Mouse (Mus musculus) lung, postnatal 0 days (tissue): ENCODE measurements at regions not wholly inside any gene's neighbourhood (a gene's known extent, or its start where the extent isn't known, plus 50 kb on each side); places are given as distances from the start of the nearest gene placed in this dataset.
A peak's percentile ranks its signal among the peaks of the same experiment; 100 is the strongest.

ENCODE experiments used
- ATAC-seq: fragments of 200-750 bp; cut with Nextera tagmentation; 2 replicates; pipeline ENCODE4 v1.8.0; 2017; ENCODE audit warnings: moderate library complexity
- DNase-seq: peaks from one replicate; pipeline ENCODE4 v3.0.0-alpha.2; 2016; ENCODE audit warnings: low spot score
- H3K27ac ChIP-seq: fragments of 300-500 bp; sonication (generic); 2 replicates; pipeline ENCODE4 v1.5.1; 2014; ENCODE audit warnings: antibody characterized with exemption, mild to moderate bottlenecking, low read length, mixed read lengths
- H3K27me3 ChIP-seq: fragments of 300-500 bp; sonication (generic); replicated peaks from 2 replicates; pipeline ENCODE4 v1.6.1; 2014; ENCODE audit warnings: low read length, mixed read lengths; ENCODE audit not compliant: insufficient read depth
- H3K36me3 ChIP-seq: fragments of 300-500 bp; sonication (generic); 2 replicates; pipeline ENCODE4 v1.6.1; 2014; ENCODE audit warnings: low read length, mixed read lengths; ENCODE audit not compliant: insufficient read depth
- H3K4me1 ChIP-seq: fragments of 300-500 bp; sonication (generic); 2 replicates; pipeline ENCODE4 v1.6.1; 2014; ENCODE audit warnings: antibody characterized with exemption, low read depth, low read length, mixed read lengths; ENCODE audit not compliant: insufficient read depth
- H3K4me2 ChIP-seq: fragments of 300-500 bp; sonication (generic); replicated peaks from 2 replicates; pipeline ENCODE4 v1.6.1; 2014; ENCODE audit warnings: low read depth, mild to moderate bottlenecking, low read length, moderate library complexity, mixed read lengths
- H3K4me3 ChIP-seq: fragments of 300-500 bp; sonication (generic); 2 replicates; pipeline ENCODE4 v1.5.1; 2014; ENCODE audit warnings: low read depth, low read length
- H3K9ac ChIP-seq: fragments of 300-500 bp; sonication (generic); replicated peaks from 2 replicates; pipeline ENCODE4 v1.6.1; 2014; ENCODE audit warnings: low read depth, mild to moderate bottlenecking
- H3K9me3 ChIP-seq: fragments of 300-500 bp; sonication (generic); 2 replicates; pipeline ENCODE4 v1.6.1; 2016; ENCODE audit warnings: low read length, mixed read lengths
- CTCF ChIP-seq: IDR thresholded peaks from 2 replicates; pipeline ENCODE4 v1.5.1; 2016; ENCODE audit warnings: antibody characterized with exemption, mild to moderate bottlenecking
- EP300 ChIP-seq: IDR thresholded peaks from 2 replicates; pipeline ENCODE4 v1.6.1; 2016; ENCODE audit warnings: antibody characterized with exemption, mild to moderate bottlenecking, control low read depth
- WGBS: fragments of 180-500 bp; shearing (Covaris S2); extraction: QIAGEN DNeasy Blood & Tissue Kit; methylation state at CpG from one replicate; pipeline ENCODE4 v1.1.7; 2014; 5-methylcytosine and 5-hydroxymethylcytosine counted together

DNA sequence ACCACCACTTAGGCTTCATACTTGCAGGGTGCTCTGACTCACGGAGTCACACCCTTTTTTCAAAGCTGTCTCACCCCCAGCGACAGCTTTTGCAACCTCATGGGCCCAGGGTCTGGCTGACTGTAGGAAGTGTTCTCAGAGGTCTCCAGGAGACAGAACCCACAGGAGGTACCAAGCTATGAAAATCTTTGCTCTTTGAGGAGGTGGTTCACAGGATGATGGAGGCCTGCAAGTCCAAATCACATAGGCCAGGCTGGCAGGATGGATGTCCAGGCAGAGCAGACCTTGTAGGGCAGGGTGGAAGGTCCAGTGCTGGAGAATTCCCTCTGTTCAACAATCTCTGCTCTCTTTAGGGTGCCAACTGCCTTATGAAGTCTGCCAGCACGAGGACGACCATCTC, 289.2 kb downstream of the Foxo1 start:
- Histone ChIP-seq H3K36me3 (no peaks in the 10 kb centered on the region), H3K9me3 (no peaks in the 10 kb centered on the region), H3K4me1 (no peaks in the 10 kb centered on the region), H3K27ac (no peak overlapping the region), H3K4me3 (no peak overlapping the region), H3K27me3 (no peaks in the 10 kb centered on the region), H3K4me2 (no peak overlapping the region), H3K9ac (no peak overlapping the region)
- DNase-seq (no peak), ATAC-seq (no peak)
- no peak for TF ChIP-seq EP300
- no peak for TF ChIP-seq CTCF
- 87% methylated on average over 4 of the region's 4 CpGs for WGBS

DNA sequence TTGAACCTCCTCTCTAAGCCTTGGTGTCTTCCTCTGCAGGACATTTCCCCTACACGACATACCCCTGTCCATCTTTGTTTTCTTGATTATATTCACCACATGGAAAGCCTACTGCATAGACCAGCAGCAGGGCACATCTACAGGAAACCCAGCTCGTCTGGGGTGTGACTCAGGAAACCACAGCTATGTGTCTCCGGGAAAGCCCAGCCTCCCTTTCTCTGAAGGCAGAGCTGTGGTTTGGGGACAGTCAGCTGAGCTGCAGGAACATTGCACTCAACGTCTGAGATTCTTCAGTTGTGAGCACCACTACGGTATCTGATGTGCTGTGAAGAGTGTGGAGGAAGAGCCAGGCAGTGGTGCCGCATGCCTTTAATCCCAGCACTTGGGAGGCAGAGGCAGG, 286.9 kb downstream of the Foxo1 start:
- 53% methylated on average over 6 of the region's 6 CpGs for WGBS

DNA sequence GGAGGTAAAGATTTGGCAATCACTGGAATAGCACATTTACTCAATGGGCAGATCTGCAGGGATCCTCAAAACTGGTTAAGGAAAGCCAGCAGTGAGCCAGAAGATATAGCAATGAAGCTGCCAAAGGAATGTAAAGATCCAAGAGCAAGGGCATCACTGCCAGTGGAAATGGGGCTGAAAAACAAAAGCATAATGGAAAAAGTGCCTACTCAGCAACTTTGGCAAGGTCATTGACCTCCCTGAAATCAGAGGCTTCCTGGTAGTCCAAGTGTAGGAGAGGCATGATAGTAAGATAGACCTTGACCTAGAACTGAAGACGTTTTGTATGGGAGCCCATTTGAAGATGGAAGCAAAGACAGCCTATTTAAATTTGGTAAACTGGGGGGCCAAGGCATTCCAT, 286.4 kb downstream of the Foxo1 start:
- no peak overlapping the region for H3K9ac ChIP-seq
- H3K4me3 ChIP-seq: no peak overlapping the region
- H3K4me2 ChIP-seq: no peak overlapping the region
- TF ChIP-seq CTCF: no peak
- TF ChIP-seq EP300: no peak
- H3K27ac ChIP-seq: no peak overlapping the region
- ATAC-seq: no peak
- no peaks in the 10 kb centered on the region for H3K9me3 ChIP-seq
- DNase-seq: no peak
- no peaks in the 10 kb centered on the region for H3K36me3 ChIP-seq
- 74% methylated on average over 1 of the region's 1 CpGs for WGBS
- H3K27me3 ChIP-seq: no peaks in the 10 kb centered on the region
- no peaks in the 10 kb centered on the region for H3K4me1 ChIP-seq

More for the DNA sequence above, 286.9 kb downstream of the Foxo1 start:
- no peak overlapping the region for H3K4me2 ChIP-seq
- ATAC-seq: peak; percentile 38; the same call in 1 of the 2 replicates
- no peaks in the 10 kb centered on the region for H3K27me3 ChIP-seq
- H3K9me3 ChIP-seq: no peaks in the 10 kb centered on the region
- H3K9ac ChIP-seq: no peak overlapping the region
- H3K36me3 ChIP-seq: no peaks in the 10 kb centered on the region
- peak; percentile 49 for DNase-seq
- no peak overlapping the region for H3K27ac ChIP-seq
- TF ChIP-seq EP300 (0 out of 2 replicates have a peak, but pooled peaks have one; percentile 20), CTCF (no peak)
- H3K4me1 ChIP-seq: no peaks in the 10 kb centered on the region
- no peak overlapping the region for H3K4me3 ChIP-seq

DNA sequence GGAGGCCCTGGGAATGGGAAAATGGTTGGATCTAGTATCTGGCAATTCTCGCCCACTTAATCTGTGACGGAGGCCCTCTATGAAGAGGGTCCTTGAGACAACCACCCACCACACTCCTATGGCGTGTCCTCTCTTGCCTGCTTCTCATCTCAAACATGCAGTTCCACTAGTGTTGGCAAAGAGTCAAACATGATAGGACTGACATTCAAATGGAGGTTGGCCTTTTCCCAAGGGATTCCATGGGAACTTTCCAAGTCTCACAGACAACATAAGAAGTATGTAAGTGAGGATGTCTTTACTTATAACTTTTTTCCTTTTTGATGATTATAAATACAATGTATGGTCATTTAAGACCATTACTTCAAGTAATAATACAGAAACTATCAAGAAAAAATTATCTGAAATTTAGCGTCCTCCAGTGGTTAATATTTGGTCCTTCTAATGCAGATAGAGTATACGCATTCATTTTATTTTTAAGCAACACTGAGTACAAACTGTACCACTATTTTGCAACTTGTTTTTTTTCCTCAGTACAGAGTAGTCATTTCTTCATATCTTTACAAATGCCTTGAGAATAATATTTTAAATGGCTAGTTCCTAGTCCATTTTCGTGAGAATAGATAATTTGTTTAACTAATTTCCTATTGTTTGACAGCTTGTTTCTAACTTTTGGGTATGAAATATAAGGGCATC, 280.2 kb downstream of the Foxo1 start:
- Histone ChIP-seq H3K27ac (no peak overlapping the region), H3K9ac (no peak overlapping the region), H3K9me3 (no peaks in the 10 kb centered on the region), H3K27me3 (no peaks in the 10 kb centered on the region), H3K4me3 (no peak overlapping the region), H3K4me1 (no peaks in the 10 kb centered on the region), H3K36me3 (no peaks in the 10 kb centered on the region), H3K4me2 (no peak overlapping the region)
- peak; percentile 64; the same call in 1 of the 2 replicates for ATAC-seq
- peak; percentile 74 for DNase-seq
- 55% methylated on average over 6 of the region's 6 CpGs for WGBS
- TF ChIP-seq CTCF (no peak), EP300 (peak; percentile 87)

DNA sequence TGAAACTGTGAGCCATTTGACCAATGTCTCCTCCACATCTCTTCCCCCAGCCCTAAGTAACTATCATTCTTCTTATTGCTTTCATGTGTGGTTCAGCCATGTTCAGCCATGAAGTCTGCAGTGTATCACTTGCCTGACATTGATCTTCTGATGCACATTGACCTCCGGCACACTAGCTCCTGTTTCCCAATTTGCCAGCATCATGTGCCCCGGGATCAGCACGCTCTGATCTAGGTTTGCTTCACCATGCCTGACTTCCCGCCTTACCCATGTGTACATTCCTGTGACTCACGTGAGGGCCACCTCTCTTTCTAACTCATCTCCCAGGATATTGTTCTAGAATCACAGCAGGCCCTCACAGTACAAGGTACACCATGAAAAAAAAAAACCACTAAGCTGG, 277.9 kb downstream of the Foxo1 start:
- Histone ChIP-seq H3K27ac (no peak overlapping the region), H3K9me3 (no peaks in the 10 kb centered on the region), H3K4me2 (no peak overlapping the region), H3K4me3 (no peak overlapping the region), H3K36me3 (no peaks in the 10 kb centered on the region), H3K27me3 (no peaks in the 10 kb centered on the region), H3K4me1 (no peaks in the 10 kb centered on the region), H3K9ac (no peak overlapping the region)
- ATAC-seq (no peak), DNase-seq (no peak)
- TF ChIP-seq CTCF: no peak
- TF ChIP-seq EP300: no peak
- WGBS: 93% methylated on average over 5 of the region's 5 CpGs

DNA sequence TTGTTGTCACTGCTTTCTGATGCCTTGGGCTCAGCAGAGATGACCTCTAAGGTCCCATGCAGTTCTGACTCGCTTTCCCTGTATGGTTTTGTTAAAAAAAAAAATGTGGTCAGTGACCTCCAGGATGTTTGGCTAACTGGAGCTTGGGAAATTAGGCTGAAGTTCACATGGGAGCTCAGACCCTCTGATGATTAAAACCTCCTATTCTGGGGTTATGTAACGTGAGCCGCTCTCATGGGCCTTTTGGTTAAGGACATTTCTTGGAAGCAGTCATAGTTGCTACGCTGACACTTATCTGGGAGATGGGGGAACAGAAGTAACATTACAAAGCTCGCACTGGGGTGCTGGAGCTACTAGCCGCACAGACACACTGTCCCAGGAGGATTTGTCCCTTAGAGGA, 274.9 kb downstream of the Foxo1 start:
- WGBS: 61% methylated on average over 6 of the region's 6 CpGs

More for the DNA sequence above, 274.9 kb downstream of the Foxo1 start:
- ATAC-seq (no peak), DNase-seq (no peak)
- no peak overlapping the region for H3K4me2 ChIP-seq
- no peak overlapping the region for H3K27ac ChIP-seq
- H3K36me3 ChIP-seq: no peaks in the 10 kb centered on the region
- H3K4me3 ChIP-seq: no peak overlapping the region
- no peak overlapping the region for H3K9ac ChIP-seq
- no peaks in the 10 kb centered on the region for H3K27me3 ChIP-seq
- no peak for TF ChIP-seq EP300
- no peak for TF ChIP-seq CTCF
- no peaks in the 10 kb centered on the region for H3K4me1 ChIP-seq
- H3K9me3 ChIP-seq: no peaks in the 10 kb centered on the region
